Mouse (Mus musculus) splenic B cell, adult 2 months (primary cell): ENCODE data around the gene Arhgef33.

ENCODE experiments used
- DNase-seq: peaks from one replicate; pipeline ENCODE4 v3.0.0-alpha.2; 2011; ENCODE audit warnings: low read depth, low spot score
- H3K27me3 ChIP-seq: 2 replicates; pipeline ENCODE4 v1.6.1; 2012; ENCODE audit warnings: mild to moderate bottlenecking, low read length, moderate library complexity, mixed read lengths; ENCODE audit not compliant: control insufficient read depth, poor library complexity, insufficient read depth, severe bottlenecking
- H3K36me3 ChIP-seq: 2 replicates; pipeline ENCODE4 v1.6.1; 2012; ENCODE audit warnings: mild to moderate bottlenecking, low read length, moderate library complexity, mixed read lengths; ENCODE audit not compliant: control insufficient read depth, poor library complexity, insufficient read depth, severe bottlenecking

The Arhgef33 gene

DNA sequence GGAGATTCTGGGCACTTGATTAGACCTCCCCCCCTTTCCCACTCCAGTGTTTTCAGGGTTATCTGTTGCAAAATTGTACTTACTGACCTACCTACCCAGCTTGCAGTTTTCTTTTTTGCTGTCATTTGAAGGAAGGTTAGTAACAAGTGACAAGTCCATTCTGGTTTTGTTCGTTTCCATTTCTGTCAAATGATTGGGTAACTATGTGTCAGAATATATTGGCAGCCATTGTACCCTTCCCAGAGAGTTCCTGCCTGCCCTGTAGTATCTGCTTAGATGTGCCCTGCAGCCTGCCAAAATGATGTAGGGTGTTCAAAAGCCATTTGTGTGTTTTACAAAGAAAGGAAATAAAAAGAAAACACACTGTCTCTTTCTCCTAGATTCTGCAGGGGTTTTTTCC lies 78.5 kb downstream of the Arhgef33 start:
- DNase-seq: no peak
- H3K36me3 ChIP-seq: no peaks in the 10 kb centered on the region
- no peaks in the 10 kb centered on the region for H3K27me3 ChIP-seq

DNA sequence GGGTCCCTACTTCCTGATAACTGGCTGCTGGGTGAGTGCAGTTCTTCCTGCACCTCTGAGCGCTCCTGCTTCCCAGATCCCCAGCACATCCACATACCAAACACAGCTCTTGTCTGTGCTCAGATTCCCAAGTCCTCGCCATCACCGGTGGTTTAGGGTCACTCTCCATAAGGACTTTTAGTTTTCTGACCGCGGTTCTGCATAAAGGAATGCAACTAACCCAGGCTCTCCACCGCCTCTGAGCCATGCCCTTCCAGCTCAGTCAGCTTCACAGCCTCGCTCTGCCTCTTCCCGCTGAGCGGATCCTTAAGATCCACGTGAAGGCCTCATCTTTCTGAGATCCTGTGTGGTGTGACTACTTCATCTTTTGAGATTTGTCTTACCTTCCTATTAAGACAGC lies 82.8 kb downstream of the Arhgef33 start:
- no peak for DNase-seq
- H3K36me3 ChIP-seq: no peaks in the 10 kb centered on the region
- H3K27me3 ChIP-seq: no peaks in the 10 kb centered on the region

DNA sequence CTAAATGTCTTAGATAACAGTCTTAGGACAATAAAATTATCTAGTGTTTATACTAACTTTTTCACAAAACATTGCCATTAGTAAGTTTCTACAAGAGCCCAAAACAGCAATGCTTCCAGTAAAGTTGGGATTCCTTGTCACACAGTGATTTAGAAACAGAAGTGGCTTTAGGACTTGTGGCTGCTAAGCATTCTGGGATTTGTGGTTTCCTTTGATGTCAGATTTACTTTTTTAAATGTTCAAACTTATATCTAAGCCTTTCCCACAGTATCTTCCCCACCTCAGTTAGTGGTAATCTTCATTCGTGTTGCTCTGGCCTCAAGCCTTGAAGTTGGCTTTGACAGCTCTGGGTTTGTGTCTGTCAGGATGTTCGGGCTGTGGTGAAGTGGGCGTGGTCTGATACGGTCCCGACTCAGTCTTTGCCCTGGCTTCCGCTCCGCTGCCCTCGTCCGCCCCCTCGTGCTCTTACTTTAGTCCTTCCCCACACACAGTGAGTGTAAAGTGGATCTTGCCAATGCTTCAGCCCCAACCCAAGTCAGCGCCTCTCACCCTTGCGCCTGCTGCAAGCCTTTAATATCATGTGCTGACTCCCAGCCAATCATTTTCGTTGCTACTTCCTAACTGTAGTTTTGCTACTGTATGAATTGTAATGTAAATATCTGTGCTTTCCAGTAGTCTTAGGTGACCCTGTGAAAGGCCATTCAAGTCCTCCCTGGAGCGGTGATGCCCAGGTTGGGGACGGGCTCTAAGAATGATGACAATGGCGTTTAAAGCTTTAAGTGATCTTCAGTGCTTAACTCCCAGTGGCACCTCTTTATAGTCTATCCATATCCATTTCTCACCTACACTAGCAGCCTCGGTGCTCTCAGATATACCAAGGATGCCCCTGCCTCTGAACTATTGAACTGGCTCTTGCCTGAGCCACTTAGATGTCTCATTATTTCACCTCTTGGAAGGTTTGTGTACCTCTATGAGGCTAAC lies 84.5 kb downstream of the Arhgef33 start:
- peak; percentile 89 for DNase-seq
- no peaks in the 10 kb centered on the region for H3K36me3 ChIP-seq
- H3K27me3 ChIP-seq: no peaks in the 10 kb centered on the region

DNA sequence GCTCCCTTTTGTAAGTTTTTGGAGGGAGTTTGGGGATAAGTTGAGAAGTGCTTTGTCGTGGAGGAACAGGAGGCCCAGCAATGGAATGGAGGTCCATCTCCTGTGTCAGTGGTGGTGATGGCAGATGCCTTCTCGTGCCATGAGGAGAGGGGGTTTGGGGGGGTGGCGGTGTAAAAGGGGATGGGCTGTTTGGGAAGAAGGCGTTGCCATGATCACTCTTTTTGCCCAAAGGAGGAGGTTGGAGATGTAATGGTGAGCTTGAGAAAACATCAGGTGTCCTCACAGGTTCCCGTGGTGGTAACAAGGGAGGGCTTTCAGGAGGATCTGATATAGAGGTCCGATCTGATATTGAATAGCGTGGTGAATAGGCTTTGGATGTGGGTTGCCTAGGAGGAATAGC lies 91.0 kb downstream of the Arhgef33 start:
- Histone ChIP-seq H3K27me3 (no peaks in the 10 kb centered on the region), H3K36me3 (peaks cover 7% of the 10 kb centered on the region; the same call in 1 of the 2 replicates)
- no peak for DNase-seq

DNA sequence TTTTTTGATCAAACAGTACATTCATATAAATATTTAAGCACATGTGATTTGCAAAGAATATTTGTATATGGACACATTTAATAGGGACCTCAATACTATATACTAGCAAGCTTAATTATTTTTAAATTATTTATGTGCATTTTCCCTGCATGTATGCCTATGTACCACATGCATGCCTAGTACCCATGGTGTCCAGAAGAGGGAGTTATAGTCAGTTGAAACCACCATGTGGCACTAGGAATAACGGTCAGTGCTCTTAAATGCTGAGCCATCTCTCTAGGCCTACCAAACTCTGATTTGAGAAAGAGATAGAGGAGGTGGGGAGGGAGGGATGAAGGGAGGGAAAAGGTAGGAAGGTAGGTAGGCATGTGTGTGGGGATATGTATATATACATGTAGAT lies 104.0 kb downstream of the Arhgef33 start:
- peaks cover 18% of the 10 kb centered on the region; the same call in 1 of the 2 replicates for H3K36me3 ChIP-seq
- DNase-seq: peak; percentile 37
- H3K27me3 ChIP-seq: no peaks in the 10 kb centered on the region

DNA sequence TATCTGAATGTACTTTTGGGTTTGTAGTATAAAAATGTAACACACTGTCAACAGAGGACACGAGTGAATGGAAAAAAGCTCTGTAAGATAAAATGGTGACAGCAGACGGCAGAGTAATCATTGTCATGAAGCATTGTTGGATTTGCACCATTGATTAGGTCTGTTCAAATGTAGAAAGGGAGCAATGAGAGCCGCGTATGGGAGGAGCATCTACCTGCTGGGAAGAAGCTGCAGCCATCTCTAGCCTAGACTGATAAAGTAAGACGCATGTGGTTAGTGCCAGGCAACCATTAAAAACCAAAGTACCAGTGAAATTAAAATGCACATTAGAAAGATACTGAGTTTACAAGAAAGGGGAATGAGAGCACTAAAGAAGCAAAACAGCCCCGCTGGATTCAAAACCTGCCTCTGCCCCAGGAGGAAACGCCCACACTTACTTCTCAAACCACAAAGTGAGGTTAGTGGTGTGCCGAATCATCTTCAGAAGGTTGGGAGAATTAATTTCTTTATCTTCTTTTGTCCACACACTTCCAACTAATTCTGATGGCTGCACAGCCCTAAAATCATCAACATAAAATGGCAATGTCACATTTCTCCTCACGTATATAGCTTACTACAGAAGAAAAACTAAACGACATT lies 111.5 kb downstream of the Arhgef33 start:
- no peak for DNase-seq
- Histone ChIP-seq H3K36me3 (peaks cover 23% of the 10 kb centered on the region), H3K27me3 (no peaks in the 10 kb centered on the region)

DNA sequence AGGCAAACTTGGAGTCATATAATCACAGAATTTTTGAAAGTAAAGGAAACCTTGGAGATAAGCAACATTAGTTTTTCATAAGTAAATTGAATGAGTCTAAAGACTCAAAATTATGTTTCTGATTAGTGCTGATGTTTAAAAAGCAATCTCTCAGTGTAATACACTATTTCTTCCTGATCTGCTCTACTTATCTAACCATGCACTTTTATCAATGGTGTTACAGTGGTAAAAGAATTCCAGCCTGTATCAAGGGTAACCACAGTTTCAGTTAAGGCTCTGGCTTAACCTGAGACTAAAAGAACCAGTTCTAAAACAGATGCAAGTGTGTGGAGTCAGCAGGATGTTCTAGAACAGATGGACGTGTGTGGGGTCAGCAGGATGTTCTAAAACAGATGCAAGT lies 113.8 kb downstream of the Arhgef33 start:
- H3K27me3 ChIP-seq: no peaks in the 10 kb centered on the region
- DNase-seq: no peak

DNA sequence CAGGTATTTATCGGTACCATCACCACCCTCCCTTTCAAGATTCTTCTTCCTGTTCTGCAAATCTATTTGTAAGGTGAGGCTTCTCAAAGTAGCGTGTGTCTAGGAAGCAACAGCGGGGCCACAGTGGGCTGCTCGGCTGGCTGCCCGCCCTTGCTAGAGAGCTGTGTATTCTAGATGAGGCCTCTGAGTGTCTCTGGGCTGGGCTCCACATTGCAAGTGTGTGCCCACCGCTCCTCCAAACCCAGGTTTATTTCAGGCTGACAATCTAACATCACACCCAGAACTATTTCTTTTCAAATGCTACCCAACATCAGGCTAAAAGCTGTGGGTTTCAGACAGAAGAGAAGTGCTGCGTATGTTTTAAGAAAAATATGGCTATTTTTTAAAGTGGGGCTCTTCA lies 119.0 kb downstream of the Arhgef33 start:
- peaks cover 8% of the 10 kb centered on the region for H3K36me3 ChIP-seq
- DNase-seq: no peak
- no peaks in the 10 kb centered on the region for H3K27me3 ChIP-seq

More for the DNA sequence above, 113.8 kb downstream of the Arhgef33 start:
- peaks cover 16% of the 10 kb centered on the region for H3K36me3 ChIP-seq

DNA sequence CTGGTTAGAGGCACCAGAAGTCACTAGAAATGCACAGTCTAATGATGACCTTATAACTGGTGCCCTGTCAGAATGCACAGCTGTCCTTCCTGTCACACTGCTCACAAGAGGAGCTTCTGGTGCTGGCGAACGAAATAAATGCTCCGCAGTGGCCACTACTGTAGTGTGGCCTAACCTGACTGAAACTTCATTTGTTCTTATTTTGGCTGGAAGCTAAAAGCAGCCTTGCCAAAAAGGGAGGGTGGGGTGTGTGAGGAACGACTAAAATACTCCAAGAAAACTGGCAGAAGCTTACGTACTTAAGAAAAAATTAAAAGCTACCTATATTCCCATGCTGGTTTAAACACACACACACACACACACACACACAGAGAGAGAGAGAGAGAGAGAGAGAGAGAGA lies 119.7 kb downstream of the Arhgef33 start:
- no peak for DNase-seq
- H3K36me3 ChIP-seq: peaks cover 8% of the 10 kb centered on the region
- H3K27me3 ChIP-seq: no peaks in the 10 kb centered on the region

DNA sequence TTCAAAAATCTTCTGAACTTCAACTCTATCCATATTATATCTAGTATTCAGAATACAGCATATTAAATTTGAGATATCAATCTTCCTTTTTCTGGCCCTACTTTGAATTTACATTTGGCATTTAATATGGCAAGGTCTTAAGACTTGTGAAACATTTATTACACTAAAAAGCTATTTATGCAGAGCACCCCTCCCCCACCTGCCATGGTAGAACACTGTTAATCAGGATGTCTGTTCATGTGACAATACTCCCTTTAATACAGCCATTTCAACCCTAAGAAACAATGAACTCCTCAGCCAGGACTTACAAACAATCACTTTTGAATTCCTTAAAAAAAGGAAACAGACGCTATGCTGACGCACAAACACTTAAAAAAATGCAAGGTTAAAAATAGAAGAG lies 120.8 kb downstream of the Arhgef33 start:
- no peak for DNase-seq
- no peaks in the 10 kb centered on the region for H3K27me3 ChIP-seq
- peaks cover 8% of the 10 kb centered on the region; the same call in 1 of the 2 replicates for H3K36me3 ChIP-seq

DNA sequence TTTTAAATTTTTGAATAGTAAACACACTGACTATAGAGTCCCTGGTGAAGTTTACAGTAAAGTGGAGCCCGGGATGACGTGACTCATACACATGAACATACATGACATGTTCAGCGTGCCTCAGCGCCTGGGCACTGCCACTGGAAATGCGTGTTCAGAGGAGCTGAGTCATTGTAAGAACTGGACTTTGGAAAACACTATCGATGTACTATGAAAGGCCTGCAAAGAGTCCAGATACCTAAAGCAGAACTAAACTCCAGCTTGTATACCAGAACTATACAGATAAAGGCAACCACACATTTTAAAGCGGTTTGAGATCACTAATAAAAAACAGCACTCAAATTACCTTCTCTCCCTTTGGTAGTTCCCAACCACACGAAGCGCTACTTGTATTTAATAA lies 124.8 kb downstream of the Arhgef33 start:
- Histone ChIP-seq H3K27me3 (no peaks in the 10 kb centered on the region), H3K36me3 (peaks cover 9% of the 10 kb centered on the region)
- DNase-seq: no peak

DNA sequence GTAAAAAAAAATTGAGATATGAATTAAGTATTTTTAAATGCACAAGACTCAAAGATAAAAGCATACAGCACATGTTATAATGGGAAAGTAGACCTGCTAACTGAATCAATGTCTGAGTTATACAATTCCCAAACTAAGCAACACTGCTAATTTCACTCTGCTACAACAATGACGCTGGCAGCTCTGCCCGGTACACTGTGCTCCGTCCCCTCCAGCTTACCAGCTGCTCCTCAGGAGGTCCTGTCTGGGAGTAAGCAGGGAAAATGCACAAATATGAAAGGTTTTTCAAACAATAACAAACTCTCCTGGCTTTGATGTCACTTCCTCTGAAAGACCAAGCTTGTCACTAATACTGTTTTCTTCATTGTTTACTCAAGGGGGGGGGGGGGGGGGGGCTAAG lies 127.2 kb downstream of the Arhgef33 start:
- DNase-seq: no peak
- H3K27me3 ChIP-seq: no peaks in the 10 kb centered on the region
- peaks cover 11% of the 10 kb centered on the region for H3K36me3 ChIP-seq

DNA sequence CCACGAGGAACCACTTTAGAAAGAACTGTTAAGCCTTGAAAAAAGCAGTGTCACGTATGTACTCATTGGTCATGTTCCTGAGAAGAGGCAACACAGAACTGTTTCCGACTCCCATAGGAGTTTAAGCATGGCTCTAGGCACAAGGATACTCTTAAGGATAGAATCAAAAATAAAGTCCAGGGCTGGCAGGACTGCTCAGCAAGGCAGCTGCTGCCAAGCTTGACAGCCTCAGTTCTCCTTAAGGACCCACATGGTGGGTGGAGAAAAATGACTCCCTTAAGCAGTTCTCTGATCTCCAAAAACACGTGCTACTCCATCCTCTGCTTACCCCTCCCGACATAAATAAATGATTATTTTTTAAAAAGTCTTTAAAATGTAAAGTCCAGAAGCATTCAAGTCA lies 128.5 kb downstream of the Arhgef33 start:
- Histone ChIP-seq H3K27me3 (no peaks in the 10 kb centered on the region), H3K36me3 (peaks cover 13% of the 10 kb centered on the region)
- DNase-seq: no peak

DNA sequence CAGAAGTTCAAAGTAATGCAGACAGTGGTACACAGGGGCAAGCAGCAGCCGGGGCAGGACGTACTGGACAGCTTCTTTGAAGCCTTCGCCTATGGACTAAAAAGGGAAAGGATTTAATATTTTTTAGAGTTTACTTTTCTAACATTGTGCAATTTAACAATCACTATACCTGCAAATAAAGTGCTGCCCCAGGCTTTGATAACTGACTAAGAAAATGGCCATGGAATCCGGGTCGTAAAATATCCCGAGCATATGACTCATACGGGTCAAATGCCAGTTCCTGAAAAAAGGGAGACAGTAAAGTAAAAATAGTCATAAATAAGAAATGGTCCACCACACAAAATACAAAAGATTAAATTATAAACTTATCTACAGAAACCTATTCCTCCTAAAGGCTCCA lies 138.2 kb downstream of the Arhgef33 start:
- no peak for DNase-seq
- Histone ChIP-seq H3K36me3 (peaks cover 6% of the 10 kb centered on the region), H3K27me3 (no peaks in the 10 kb centered on the region)

DNA sequence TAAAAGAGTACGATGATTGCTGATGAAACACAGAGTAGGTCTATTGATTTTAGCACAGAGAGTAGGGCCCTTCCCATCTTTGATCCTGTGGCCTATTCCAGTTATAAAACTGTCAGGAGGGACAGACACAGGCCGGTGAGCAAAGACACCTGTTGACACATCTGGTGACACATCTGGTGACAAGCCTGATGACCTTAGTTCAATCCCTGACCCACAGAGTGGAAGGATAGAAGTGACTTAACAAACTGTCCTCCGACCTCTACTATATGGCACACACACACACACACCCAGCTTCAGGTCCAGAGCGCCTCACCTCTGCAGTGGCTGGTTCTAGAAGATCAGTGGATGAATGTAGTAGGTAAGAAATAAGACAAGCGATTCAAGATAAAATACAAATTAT lies 139.3 kb downstream of the Arhgef33 start:
- no peak for DNase-seq
- peaks cover 6% of the 10 kb centered on the region for H3K36me3 ChIP-seq

More for the DNA sequence above, 139.3 kb downstream of the Arhgef33 start:
- no peaks in the 10 kb centered on the region for H3K27me3 ChIP-seq
